ENCODE assay signal across 24 mouse cellular contexts in genomic region chr11:104334946-104335345, GRCm38 (mm10).
A peak's percentile ranks its signal among the peaks of the same experiment; 100 is the strongest.
DNase-seq lines count a peak whose midpoint lies in the region; ATAC-seq and TF ChIP-seq lines count a peak whose summit lies in the region.
"Had no signal": no experiment of that assay in that cellular context is flagged by ENCODE, and none has a peak within 500 bp of the region (broad histone marks: within the 10 kb centered on the region; RNA-seq: fewer than 3 reads in every experiment).

No protein-coding gene starts in this region.

- no peaks in the 10 kb centered on the region for H3K9me3 ChIP-seq in hindbrain, embryonic 15.5 days
- no peaks in the 10 kb centered on the region for H3K9me3 ChIP-seq in hindbrain, postnatal 0 days (ENCODE audit: low read length)
- no peaks in the 10 kb centered on the region for H3K9me3 ChIP-seq in midbrain, postnatal 0 days (ENCODE audit: low read length)
- H3K9me3 ChIP-seq in midbrain, embryonic 11.5 days (ENCODE audit: control insufficient read depth, low read length) = no peaks in the 10 kb centered on the region
- H3K9me3 ChIP-seq: forebrain, embryonic 13.5 days; forebrain, embryonic 15.5 days; G1E had no signal

- DNase-seq in cerebellum, adult 2 months = no peak
- DNase-seq in heart, adult 11 months = peak; percentile 76
- no peak for DNase-seq in heart, adult 9 months (ENCODE audit: low spot score in 2 of 2)
- DNase-seq in hindbrain, postnatal 0 days (ENCODE audit: low spot score) = no peak
- no peak for DNase-seq in midbrain, postnatal 0 days (ENCODE audit: low spot score)
- DNase-seq in midbrain, embryonic 11.5 days (ENCODE audit: low spot score, missing footprints) = no peak
- DNase-seq: adrenal gland, adult 8-10 months; adrenal gland, postnatal 14 days; adrenal gland, postnatal 36 days; B cell, adult 2 months; cerebellum, adult 11 months; cerebellum, adult 18-20 months; cerebellum, adult 9-10 months; cerebellum, postnatal 10 days; forebrain, postnatal 0 days had no signal

- H3K36me3 ChIP-seq in hindbrain, embryonic 15.5 days = peaks cover 55% of the 10 kb centered on the region
- peaks cover 25% of the 10 kb centered on the region for H3K36me3 ChIP-seq in hindbrain, postnatal 0 days (ENCODE audit: insufficient read depth, low read length)
- H3K36me3 ChIP-seq in midbrain, postnatal 0 days (ENCODE audit: insufficient read depth, low read length) = peaks cover 42% of the 10 kb centered on the region
- H3K36me3 ChIP-seq in midbrain, embryonic 11.5 days (ENCODE audit: control insufficient read depth, insufficient read depth, low read length) = peaks cover 37% of the 10 kb centered on the region

- H3K4me2 ChIP-seq in hindbrain, embryonic 15.5 days = no peak overlapping the region
- H3K4me2 ChIP-seq in hindbrain, postnatal 0 days (ENCODE audit: low read depth, low read length) = no peak overlapping the region
- no peak overlapping the region for H3K4me2 ChIP-seq in midbrain, postnatal 0 days (ENCODE audit: low read depth, low read length, poor library complexity, severe bottlenecking)
- no peak overlapping the region for H3K4me2 ChIP-seq in midbrain, embryonic 11.5 days
- H3K4me2 ChIP-seq: forebrain, embryonic 13.5 days; forebrain, embryonic 15.5 days had no signal

- no peaks in the 10 kb centered on the region for H3K27me3 ChIP-seq in cerebellum, adult 2 months (ENCODE audit: control insufficient read depth, insufficient read depth, low read length)
- H3K27me3 ChIP-seq in hindbrain, embryonic 15.5 days = no peaks in the 10 kb centered on the region
- no peaks in the 10 kb centered on the region for H3K27me3 ChIP-seq in hindbrain, postnatal 0 days (ENCODE audit: insufficient read depth, low read length)
- no peaks in the 10 kb centered on the region for H3K27me3 ChIP-seq in midbrain, postnatal 0 days (ENCODE audit: insufficient read depth, low read length)
- H3K27me3 ChIP-seq in midbrain, embryonic 11.5 days (ENCODE audit: control insufficient read depth, insufficient read depth, low read length) = no peaks in the 10 kb centered on the region
- H3K27me3 ChIP-seq: CH12.LX; forebrain, embryonic 13.5 days; forebrain, embryonic 15.5 days; Patski had no signal

- 67% methylated on average over 13 of the region's 13 CpGs for WGBS in cerebellum, adult 2 months
- 82% methylated on average over 13 of the region's 13 CpGs for WGBS in hindbrain, embryonic 15.5 days
- 84% methylated on average over 13 of the region's 13 CpGs for WGBS in hindbrain, postnatal 0 days
- 85% methylated on average over 13 of the region's 13 CpGs for WGBS in midbrain, postnatal 0 days
- 92% methylated on average over 13 of the region's 13 CpGs for WGBS in midbrain, embryonic 11.5 days

- H3K9ac ChIP-seq in hindbrain, embryonic 15.5 days = no peak overlapping the region
- H3K9ac ChIP-seq in hindbrain, postnatal 0 days (replicated peaks; ENCODE audit: low read length) = no peak overlapping the region
- H3K9ac ChIP-seq in midbrain, postnatal 0 days (replicated peaks; ENCODE audit: low read length, poor library complexity, severe bottlenecking) = no peak overlapping the region
- no peak overlapping the region for H3K9ac ChIP-seq in midbrain, embryonic 11.5 days (ENCODE audit: low read length)
- H3K9ac ChIP-seq: forebrain, embryonic 13.5 days; forebrain, embryonic 15.5 days; forebrain, postnatal 0 days had no signal

- H3K4me3 ChIP-seq in cerebellum, adult 2 months (replicated peaks; ENCODE audit: insufficient read depth, low read depth, low read length) = no peak overlapping the region
- H3K4me3 ChIP-seq in hindbrain, embryonic 15.5 days = no peak overlapping the region
- H3K4me3 ChIP-seq in hindbrain, postnatal 0 days (ENCODE audit: low read length) = no peak overlapping the region
- H3K4me3 ChIP-seq in midbrain, postnatal 0 days (ENCODE audit: low read depth, low read length) = no peak overlapping the region
- no peak overlapping the region for H3K4me3 ChIP-seq in midbrain, embryonic 11.5 days (ENCODE audit: low read depth, low read length)
- H3K4me3 ChIP-seq: forebrain, embryonic 13.5 days; forebrain, embryonic 15.5 days had no signal

- no peak for TF ChIP-seq POLR2A in cerebellum, adult 2 months (IDR thresholded peaks at IDR 0.05; ENCODE audit: borderline replicate concordance, insufficient read depth, low read length)

- ATAC-seq in cerebellum, adult (ENCODE audit: insufficient number of reproducible peaks, low FRiP score, low TSS enrichment) = no peak
- ATAC-seq in hindbrain, embryonic 15.5 days (ENCODE audit: low FRiP score, low read depth) = no peak
- no peak for ATAC-seq in hindbrain, postnatal 0 days
- ATAC-seq in midbrain, postnatal 0 days (ENCODE audit: low FRiP score) = 0 out of 2 replicates have a peak, but pooled peaks have one; percentile 22
- no peak for ATAC-seq in midbrain, embryonic 11.5 days (ENCODE audit: low FRiP score)
- ATAC-seq: activated CD4-positive, CD25-positive, alpha-beta regulatory T cell, adult 4 months; CD4-positive, CD25-positive, alpha-beta regulatory T cell, adult 4 months; forebrain, embryonic 13.5 days; forebrain, embryonic 15.5 days; forebrain, postnatal 0 days; Patski had no signal

- H3K27ac ChIP-seq in cerebellum, adult 2 months (ENCODE audit: insufficient read depth, low read length) = 0 out of 2 replicates have a peak overlapping the region, but pooled peaks have one; percentile 26
- H3K27ac ChIP-seq in hindbrain, embryonic 15.5 days (replicated peaks) = 0 out of 2 replicates have a peak overlapping the region, but pooled peaks have one; percentile 8
- H3K27ac ChIP-seq in hindbrain, postnatal 0 days = no peak overlapping the region
- no peak overlapping the region for H3K27ac ChIP-seq in midbrain, postnatal 0 days (ENCODE audit: low read depth, low read length)
- no peak overlapping the region for H3K27ac ChIP-seq in midbrain, embryonic 11.5 days (ENCODE audit: low read depth, low read length)
- H3K27ac ChIP-seq: forebrain, embryonic 13.5 days; forebrain, embryonic 15.5 days had no signal

- peaks cover 13% of the 10 kb centered on the region for H3K4me1 ChIP-seq in cerebellum, adult 2 months (ENCODE audit: control insufficient read depth, insufficient read depth, low read length)
- no peaks in the 10 kb centered on the region for H3K4me1 ChIP-seq in hindbrain, embryonic 15.5 days (replicated peaks)
- H3K4me1 ChIP-seq in hindbrain, postnatal 0 days (ENCODE audit: insufficient read depth, low read length) = peaks cover 3% of the 10 kb centered on the region; the same call in 1 of the 2 replicates
- no peaks in the 10 kb centered on the region for H3K4me1 ChIP-seq in midbrain, postnatal 0 days (ENCODE audit: insufficient read depth, low read length)
- no peaks in the 10 kb centered on the region for H3K4me1 ChIP-seq in midbrain, embryonic 11.5 days (ENCODE audit: control insufficient read depth, insufficient read depth, low read length)
- H3K4me1 ChIP-seq: forebrain, embryonic 13.5 days; forebrain, embryonic 15.5 days had no signal

- TF ChIP-seq CTCF in cerebellum, adult 2 months (IDR thresholded peaks at IDR 0.05; ENCODE audit: borderline replicate concordance, insufficient read depth, low read depth, low read length) = no peak
- no peak for TF ChIP-seq CTCF in hindbrain, postnatal 0 days (IDR thresholded peaks at IDR 0.05; ENCODE audit: low read depth)
- TF ChIP-seq CTCF in midbrain, postnatal 0 days (IDR thresholded peaks at IDR 0.05) = no peak

Comparison
In these comparisons a context has a peak if more than half of its experiments do, and no peak if none do; other contexts are left out.
1. H3K27ac ChIP-seq: peak in cerebellum, adult 2 months (single experiment) and hindbrain, embryonic 15.5 days (single experiment); none in hindbrain, postnatal 0 days (single experiment), midbrain, postnatal 0 days (single experiment) and midbrain, embryonic 11.5 days (single experiment).